Mouse (Mus musculus) intestine, postnatal 0 days (tissue): Measurements from ENCODE around the gene Ablim1. TPM values are rescaled to one million over a fixed set of nuclear protein-coding genes. Genes with fewer than 3 reads are reported as not detected.

ENCODE experiments used
- ATAC-seq: fragments of 200-750 bp; cut with Nextera tagmentation; 2 replicates; pipeline ENCODE4 v1.8.0; 2017; ENCODE audit warnings: mild to moderate bottlenecking, moderate TSS enrichment, moderate library complexity
- H3K27ac ChIP-seq: fragments of 300-500 bp; sonication (generic); 2 replicates; pipeline ENCODE4 v1.5.1; 2014; ENCODE audit warnings: mild to moderate bottlenecking, low read depth, low read length, moderate library complexity
- H3K27me3 ChIP-seq: fragments of 300-500 bp; sonication (generic); replicated peaks from 2 replicates; pipeline ENCODE4 v1.6.1; 2014; ENCODE audit warnings: low read length, mixed read lengths; ENCODE audit not compliant: control insufficient read depth, insufficient read depth
- H3K36me3 ChIP-seq: fragments of 300-500 bp; sonication (generic); 2 replicates; pipeline ENCODE4 v1.6.1; 2014; ENCODE audit warnings: mild to moderate bottlenecking, moderate library complexity; ENCODE audit not compliant: control insufficient read depth, insufficient read depth
- H3K4me1 ChIP-seq: fragments of 300-500 bp; sonication (generic); replicated peaks from 2 replicates; pipeline ENCODE4 v1.6.1; 2014; ENCODE audit warnings: antibody characterized with exemption, low read length, mixed read lengths; ENCODE audit not compliant: control insufficient read depth, insufficient read depth
- H3K4me2 ChIP-seq: fragments of 300-500 bp; sonication (generic); replicated peaks from 2 replicates; pipeline ENCODE4 v1.6.1; 2014; ENCODE audit warnings: low read depth, mild to moderate bottlenecking, moderate library complexity
- H3K4me3 ChIP-seq: fragments of 300-500 bp; sonication (generic); 2 replicates; pipeline ENCODE4 v1.5.1; 2014; ENCODE audit warnings: low read depth, low read length
- H3K9ac ChIP-seq: fragments of 300-500 bp; sonication (generic); 2 replicates; pipeline ENCODE4 v1.6.1; 2014; ENCODE audit warnings: mild to moderate bottlenecking, low read depth, low read length
- H3K9me3 ChIP-seq: fragments of 300-500 bp; sonication (generic); 2 replicates; pipeline ENCODE4 v1.6.1; 2016; ENCODE audit warnings: mixed run types; ENCODE audit not compliant: control insufficient read depth
- CTCF ChIP-seq: sonication (generic); IDR thresholded peaks from 2 replicates; pipeline ENCODE4 v1.5.1; 2016; ENCODE audit warnings: low read depth, mild to moderate bottlenecking, control low read depth, antibody characterized with exemption, moderate library complexity
- WGBS: fragments of 180-500 bp; shearing (Covaris S2); extraction: QIAGEN DNeasy Blood & Tissue Kit; methylation state at CpG from one replicate; pipeline ENCODE4 v1.1.7; 2014; 5-methylcytosine and 5-hydroxymethylcytosine counted together
- polyA plus RNA-seq: library from polyadenylated mRNA; unstranded; fragments of >200 nt; fragmentation: Nextera tagmentation; extraction: Ambion mirVana; gene quantifications from 2 replicates; pipeline ENCODE4 v1.2.1, GENCODE M21; 2015

The Ablim1 gene
- polyA plus RNA-seq, 1 experiment from 2014 or later, result 24.4 TPM

- no peak for ATAC-seq
- TF ChIP-seq CTCF, result no peak
- H3K27ac ChIP-seq, result no peak overlapping the region; the same call in 1 of the 2 replicates
- H3K9ac ChIP-seq, result no peak overlapping the region
- H3K4me2 ChIP-seq, result no peak overlapping the region
- H3K9me3 ChIP-seq, result no peaks in the 10 kb centered on the region
- no peaks in the 10 kb centered on the region for H3K36me3 ChIP-seq
- no peak overlapping the region for H3K4me3 ChIP-seq
- H3K4me1 ChIP-seq, result 0 out of 2 replicates have a peak, but pooled peaks cover 2% of the 10 kb centered on the region
- WGBS, result 52% methylated on average over 9 of the region's 9 CpGs
- no peaks in the 10 kb centered on the region for H3K27me3 ChIP-seq
These were observed 61.8 kb downstream of the Ablim1 start for GRCm38 (mm10) chr19:57252692-57253448.

- no peak for TF ChIP-seq CTCF
- no peaks in the 10 kb centered on the region for H3K27me3 ChIP-seq
- H3K9ac ChIP-seq, result no peak overlapping the region
- no peaks in the 10 kb centered on the region for H3K9me3 ChIP-seq
- no peak overlapping the region for H3K4me3 ChIP-seq
- H3K4me1 ChIP-seq, result 0 out of 2 replicates have a peak, but pooled peaks cover 2% of the 10 kb centered on the region
- 79% methylated on average over 5 of the region's 5 CpGs for WGBS
- no peak overlapping the region for H3K4me2 ChIP-seq
- no peak overlapping the region for H3K27ac ChIP-seq
- H3K36me3 ChIP-seq, result no peaks in the 10 kb centered on the region
- ATAC-seq, result no peak
These were observed 65.9 kb downstream of the Ablim1 start for GRCm38 (mm10) chr19:57248781-57249180.

- Histone ChIP-seq H3K27me3 (no peaks in the 10 kb centered on the region), H3K4me1 (no peaks in the 10 kb centered on the region), H3K4me3 (no peak overlapping the region), H3K4me2 (no peak overlapping the region), H3K27ac (no peak overlapping the region), H3K36me3 (no peaks in the 10 kb centered on the region), H3K9ac (no peak overlapping the region), H3K9me3 (no peaks in the 10 kb centered on the region)
- no peak for ATAC-seq
- no peak for TF ChIP-seq CTCF
- 76% methylated on average over 8 of the region's 8 CpGs for WGBS
These were observed 67.5 kb downstream of the Ablim1 start for GRCm38 (mm10) chr19:57247221-57247620.

DNA sequence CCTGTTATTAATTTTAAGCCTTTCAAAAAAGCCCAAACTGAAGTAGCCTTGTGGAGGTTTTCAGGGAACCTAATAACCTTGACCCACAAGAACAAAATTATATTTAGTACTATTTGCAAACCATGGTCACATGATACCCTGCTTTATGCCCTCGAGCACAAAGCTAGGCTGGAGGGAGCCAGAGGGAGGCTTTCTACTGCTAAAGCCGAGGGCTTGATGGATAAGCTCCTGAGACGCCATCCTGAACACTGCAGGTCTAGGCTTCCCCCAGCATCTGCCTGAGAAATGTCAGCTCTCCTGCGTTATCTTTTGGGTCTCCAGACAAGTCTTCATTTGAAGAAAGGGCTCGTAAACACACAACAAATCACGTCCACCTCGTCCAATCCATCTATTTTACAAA is 70.4 kb downstream of the Ablim1 start:
- Histone ChIP-seq H3K36me3 (no peaks in the 10 kb centered on the region; the same call in 1 of the 2 replicates), H3K9ac (no peak overlapping the region), H3K9me3 (no peaks in the 10 kb centered on the region), H3K27me3 (no peaks in the 10 kb centered on the region), H3K4me1 (no peaks in the 10 kb centered on the region; the same call in 1 of the 2 replicates), H3K4me2 (no peak overlapping the region), H3K27ac (no peak overlapping the region), H3K4me3 (no peak overlapping the region)
- no peak for ATAC-seq
- 69% methylated on average over 7 of the region's 7 CpGs for WGBS
- TF ChIP-seq CTCF, result no peak

- no peak for TF ChIP-seq CTCF
- H3K4me3 ChIP-seq, result 0 out of 2 replicates have a peak overlapping the region, but pooled peaks have one; percentile 11
- no peak overlapping the region; the same call in 1 of the 2 replicates for H3K27ac ChIP-seq
- WGBS, result 40% methylated on average over 8 of the region's 8 CpGs
- H3K36me3 ChIP-seq, result no peaks in the 10 kb centered on the region; the same call in 1 of the 2 replicates
- no peak overlapping the region for H3K9ac ChIP-seq
- no peaks in the 10 kb centered on the region; the same call in 1 of the 2 replicates for H3K4me1 ChIP-seq
- ATAC-seq, result peak; percentile 80
- no peaks in the 10 kb centered on the region for H3K9me3 ChIP-seq
- peak overlapping the region; percentile 43 for H3K4me2 ChIP-seq
- H3K27me3 ChIP-seq, result no peaks in the 10 kb centered on the region
These were observed 71.1 kb downstream of the Ablim1 start for GRCm38 (mm10) chr19:57243606-57244005.

DNA sequence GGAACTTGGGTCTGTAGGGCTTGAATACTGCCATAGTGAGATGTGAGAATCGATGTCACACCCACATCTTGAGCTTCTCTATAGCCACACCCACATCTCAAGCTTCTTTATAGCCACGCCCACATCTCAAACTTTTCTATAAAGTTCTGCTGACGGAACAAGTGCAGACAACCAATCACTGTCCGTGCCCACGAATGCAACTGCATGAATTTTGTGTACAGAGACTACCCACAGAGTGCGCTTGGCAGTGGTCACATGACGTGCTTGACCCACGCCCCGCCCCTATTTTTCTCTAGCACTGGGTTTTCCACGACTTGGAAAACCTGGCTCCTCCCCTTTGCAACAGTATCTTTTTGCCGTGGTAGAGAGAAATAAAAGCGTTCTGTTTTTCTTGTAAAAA is 71.5 kb downstream of the Ablim1 start:
- Histone ChIP-seq H3K9me3 (no peaks in the 10 kb centered on the region), H3K9ac (no peak overlapping the region), H3K4me2 (peak overlapping the region; percentile 43), H3K4me3 (0 out of 2 replicates have a peak overlapping the region, but pooled peaks have one; percentile 11), H3K4me1 (no peaks in the 10 kb centered on the region; the same call in 1 of the 2 replicates), H3K36me3 (no peaks in the 10 kb centered on the region; the same call in 1 of the 2 replicates), H3K27me3 (no peaks in the 10 kb centered on the region), H3K27ac (no peak overlapping the region; the same call in 1 of the 2 replicates)
- 69% methylated on average over 12 of the region's 12 CpGs for WGBS
- TF ChIP-seq CTCF, result no peak
- peak; percentile 65 for ATAC-seq
